Mouse (Mus musculus) kidney, adult 9 months (tissue): ENCODE measurements around the gene Myl6.

Source experiments
- DNase-seq: peaks from one replicate; pipeline ENCODE4 v3.0.0; 2022

Gene Myl6

DNA sequence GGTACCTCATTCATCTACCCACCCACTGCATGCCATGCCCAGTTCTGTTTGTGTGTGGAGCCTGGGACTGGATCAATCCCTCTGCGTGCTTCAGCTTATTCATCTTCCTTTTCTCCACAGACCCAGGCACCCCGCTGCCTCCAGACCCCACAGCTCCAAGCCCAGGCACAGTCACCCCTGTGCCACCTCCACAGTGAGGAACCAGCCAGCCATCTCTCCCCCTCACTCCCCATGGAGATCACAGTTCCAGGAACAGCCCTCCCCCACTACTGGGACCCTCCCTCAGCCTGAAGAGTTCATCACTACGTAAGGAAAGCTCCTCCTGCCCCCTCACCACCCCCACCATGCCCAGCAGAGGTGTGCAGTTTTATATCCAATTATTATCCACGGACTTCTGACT lies 5.2 kb downstream of the Myl6 start:
- no peak for DNase-seq

GRCm38 (mm10) chr10:128487861-128488712 lies 5.9 kb downstream of the Myl6 start:
- no peak for DNase-seq

DNA sequence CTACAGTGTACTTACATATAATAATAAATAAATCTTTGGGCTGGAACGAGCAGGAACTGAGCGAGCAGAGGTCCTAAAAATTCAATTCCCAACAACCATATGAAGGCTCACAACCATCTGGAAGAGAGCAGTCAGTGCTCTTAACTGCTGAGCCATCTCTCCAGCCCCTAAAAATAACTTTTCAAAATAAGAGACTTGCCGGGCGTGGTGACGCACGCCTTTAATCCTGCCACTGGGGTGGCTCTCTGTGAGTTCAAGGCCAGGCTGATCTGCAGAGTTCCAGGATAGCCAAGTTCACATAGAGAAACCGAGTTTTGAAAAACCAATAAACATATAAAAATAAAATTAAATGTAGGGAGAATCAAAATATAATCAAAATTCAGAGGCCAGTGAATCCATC lies 7.6 kb downstream of the Myl6 start:
- no peak for DNase-seq

DNA sequence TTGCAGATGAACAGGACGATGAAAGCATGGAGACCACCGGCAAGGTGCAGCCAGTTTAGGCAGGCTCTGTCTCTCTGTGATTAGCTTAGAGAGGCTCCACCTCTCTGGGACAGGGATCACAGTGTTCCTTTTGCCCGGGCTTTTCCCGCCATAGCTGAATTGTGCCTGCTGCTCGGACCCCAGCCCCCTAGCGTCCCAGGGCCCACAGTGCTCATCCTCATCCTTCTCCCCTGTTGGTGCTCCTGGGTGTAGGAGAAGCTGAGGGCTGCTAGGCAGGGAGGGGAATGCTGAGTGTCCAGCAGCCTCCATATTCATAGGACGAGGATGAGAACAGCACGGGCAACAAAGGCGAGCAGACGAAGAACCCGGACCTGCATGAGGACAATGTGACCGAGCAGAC lies 19.6 kb downstream of the Myl6 start:
- no peak for DNase-seq

DNA sequence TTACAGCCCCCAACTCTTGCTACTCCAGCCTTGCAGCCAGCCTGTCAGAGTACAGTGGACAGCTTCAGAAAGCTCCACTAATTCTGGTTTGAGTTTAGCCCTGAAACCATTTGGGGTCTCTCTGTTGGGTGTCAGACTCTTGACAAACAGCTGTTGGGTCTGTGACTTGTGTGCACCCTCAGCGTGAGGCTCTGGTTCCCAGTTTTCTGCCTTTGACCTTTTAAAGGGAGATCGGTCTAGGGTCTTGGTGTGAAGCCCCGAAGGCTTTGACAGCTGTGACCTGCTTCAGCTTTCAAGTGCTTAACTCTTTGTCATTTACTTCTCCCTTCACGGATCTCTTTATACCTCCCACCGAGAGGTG lies 33.7 kb downstream of the Myl6 start:
- peak; percentile 20 for DNase-seq

- DNase-seq: peak; percentile 45
Measured at GRCm38 (mm10) chr10:128459409-128460269, 34.3 kb downstream of the Myl6 start.

- peak; percentile 74 for DNase-seq
Measured at GRCm38 (mm10) chr10:128458719-128459408, 35.1 kb downstream of the Myl6 start, which contains the start of gene Smarcc2. Gene Smarcc2 (plus strand): TSS chr10:128459248.

- DNase-seq: peak; percentile 90
Measured at GRCm38 (mm10) chr10:128458348-128458718, 35.6 kb downstream of the Myl6 start.

DNA sequence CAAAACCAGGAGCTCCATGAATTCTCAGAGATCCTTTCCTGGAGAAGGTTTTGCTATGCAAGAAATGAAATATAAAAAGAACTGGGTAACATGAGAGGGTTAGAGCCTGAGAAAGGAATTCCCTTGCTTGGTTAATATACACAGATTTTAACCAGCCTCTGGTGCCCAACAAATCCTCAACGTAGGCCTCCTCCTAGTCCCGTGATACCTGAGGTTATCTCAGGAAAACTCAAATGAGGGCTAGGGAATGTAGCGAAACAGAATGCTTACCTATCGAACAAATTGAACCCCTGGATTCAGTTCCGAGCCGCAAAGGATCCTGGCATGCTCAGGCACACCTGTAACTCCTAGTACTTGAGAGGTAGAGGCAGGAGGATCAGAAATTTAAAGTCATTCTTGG lies 36.3 kb downstream of the Myl6 start:
- peak; percentile 57 for DNase-seq

GRCm38 (mm10) chr10:128455280-128455679 lies 38.7 kb downstream of the Myl6 start:
- peak; percentile 78 for DNase-seq

DNA sequence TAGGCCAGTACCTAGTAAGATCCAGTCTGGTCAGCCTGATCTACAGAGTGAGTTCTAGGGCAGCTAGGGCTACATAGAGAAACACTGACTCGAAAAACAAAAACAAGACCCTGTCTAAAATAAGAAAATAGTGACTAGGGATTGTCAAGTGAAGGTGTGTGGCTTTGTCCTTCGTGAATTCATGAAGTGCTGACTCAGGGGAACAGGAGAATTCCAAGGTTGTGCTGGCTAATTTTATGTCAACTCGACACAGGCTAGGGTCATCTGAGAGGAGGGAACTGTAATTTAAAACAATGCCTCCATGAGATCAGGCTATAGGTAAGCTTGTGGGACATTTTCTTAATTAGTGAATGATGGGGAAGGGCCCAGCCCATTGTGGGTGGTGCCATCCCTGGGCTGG lies 39.5 kb downstream of the Myl6 start:
- no peak for DNase-seq

- DNase-seq: no peak
Measured at GRCm38 (mm10) chr10:128451014-128451413, 42.9 kb downstream of the Myl6 start.

DNA sequence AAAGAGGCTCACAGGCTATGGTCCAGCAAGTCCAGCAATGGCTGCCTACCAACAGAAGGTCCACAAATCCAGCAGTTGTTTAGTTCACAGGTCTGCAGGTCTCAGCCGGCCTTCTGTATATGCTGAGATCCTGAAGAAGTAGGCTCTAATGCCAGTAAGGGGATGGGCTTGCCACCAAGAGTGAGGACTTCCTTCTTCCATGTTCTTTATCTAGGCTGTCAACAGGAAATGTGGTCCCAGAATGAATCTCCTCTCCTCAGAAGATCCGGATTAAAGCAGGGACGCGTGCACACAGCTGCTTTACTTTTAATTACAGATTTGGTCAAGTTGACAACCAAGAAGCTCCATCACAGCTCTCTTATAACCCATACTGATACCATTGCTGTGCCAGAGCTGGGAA lies 48.5 kb downstream of the Myl6 start:
- DNase-seq: peak; percentile 26

DNA sequence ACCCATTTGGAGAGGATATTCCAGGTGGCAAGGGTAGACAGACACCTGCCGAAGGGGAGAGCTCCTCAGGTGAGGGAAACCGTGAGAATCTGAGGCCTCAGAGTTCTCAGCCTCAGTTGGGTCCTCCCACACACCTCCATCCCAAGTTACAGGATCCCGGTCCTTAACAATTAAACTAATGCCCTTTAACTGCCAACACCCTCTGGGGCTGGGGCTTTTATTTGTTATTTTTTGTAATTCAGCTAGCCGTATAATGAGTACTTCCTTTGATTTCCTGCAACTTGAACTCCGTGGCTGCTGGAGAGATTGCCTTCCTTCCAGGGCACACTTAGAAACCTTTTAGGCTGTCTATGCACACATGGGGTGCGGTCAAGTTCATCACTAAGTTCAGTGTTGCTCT lies 49.6 kb downstream of the Myl6 start:
- no peak for DNase-seq

DNA sequence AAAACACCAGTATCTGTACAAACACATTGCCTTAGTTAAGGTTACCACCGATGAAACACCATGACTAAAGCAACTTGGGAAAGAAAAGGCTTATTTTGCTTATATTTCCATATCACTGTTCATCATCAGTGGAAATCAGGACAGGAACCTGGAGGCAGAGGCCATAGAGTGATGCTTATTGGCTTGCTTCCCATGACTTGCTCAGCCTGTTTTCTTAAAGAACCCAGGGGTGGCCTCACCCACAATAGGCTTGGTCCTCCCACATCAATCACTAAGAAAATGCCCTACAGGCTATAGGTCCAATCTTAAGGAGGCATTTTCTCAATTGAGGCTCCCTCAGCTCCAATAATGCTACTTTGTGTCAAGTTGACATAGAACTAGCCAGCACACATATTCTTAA lies 51.2 kb downstream of the Myl6 start:
- DNase-seq: no peak

DNA sequence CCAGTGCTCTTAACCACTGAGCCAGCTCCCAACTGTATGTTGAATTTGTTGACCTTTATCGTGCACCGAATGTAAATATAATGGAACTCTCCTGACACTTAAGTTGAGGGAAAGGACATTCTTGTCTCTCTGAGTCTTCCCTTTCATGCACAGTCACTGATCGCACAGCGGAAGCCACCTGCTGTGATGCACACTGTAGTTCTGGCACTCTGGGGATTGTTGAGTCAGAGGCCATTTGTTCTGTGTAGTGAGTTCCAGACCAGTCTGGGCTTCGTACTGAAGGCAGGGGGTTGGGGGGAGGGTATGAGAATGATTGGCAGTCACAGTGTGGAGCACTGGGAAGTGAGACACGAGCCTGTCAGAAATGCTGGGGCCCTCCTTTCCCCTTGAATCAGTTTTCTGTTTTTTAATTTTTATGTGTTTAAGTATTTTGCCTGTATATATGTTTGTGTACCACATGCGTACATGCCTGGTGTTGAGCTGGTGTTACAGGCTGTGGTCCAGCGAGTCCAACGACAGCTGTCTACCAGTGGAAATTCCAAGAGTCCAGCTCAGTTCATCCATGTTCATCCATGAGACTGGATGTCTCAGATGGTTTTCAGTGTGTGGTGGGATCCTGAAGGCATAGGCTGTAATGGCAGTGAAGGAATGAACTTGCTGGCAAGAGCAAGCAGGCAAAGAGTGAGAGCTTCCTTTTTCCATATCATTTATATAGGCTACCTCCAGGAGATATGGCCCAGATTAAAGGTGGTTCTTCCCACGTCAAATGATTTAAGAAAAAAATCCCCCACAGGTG lies 52.4 kb downstream of the Myl6 start:
- DNase-seq: no peak
